Mouse (Mus musculus) neural tube, embryonic 13.5 days (tissue): ENCODE results near the gene Fam173a. TPM values are rescaled to one million over a fixed set of nuclear protein-coding genes. Genes with fewer than 3 reads are reported as not detected.
"Not testable (repeated sequence)": the region's sequence is repeated elsewhere in the genome, so short reads cannot be mapped to it uniquely, and the experiment has no call there.

Experiments used
- ATAC-seq: fragments of 200-750 bp; cut with Nextera tagmentation; 2 replicates; pipeline ENCODE4 v1.8.0; 2017; ENCODE audit warnings: low read depth, mild to moderate bottlenecking, moderate TSS enrichment, moderate library complexity
- H3K27ac ChIP-seq: fragments of 300-500 bp; sonication (generic); replicated peaks from 2 replicates; pipeline ENCODE4 v1.5.1; 2015; ENCODE audit warnings: moderate library complexity, mild to moderate bottlenecking, inconsistent platforms
- H3K27me3 ChIP-seq: fragments of 300-500 bp; sonication (generic); 2 replicates; pipeline ENCODE4 v1.6.1; 2015; ENCODE audit warnings: mild to moderate bottlenecking, inconsistent platforms
- H3K36me3 ChIP-seq: fragments of 300-500 bp; sonication (generic); 2 replicates; pipeline ENCODE4 v1.6.1; 2015; ENCODE audit warnings: mild to moderate bottlenecking, inconsistent platforms
- H3K4me1 ChIP-seq: fragments of 300-500 bp; sonication (generic); replicated peaks from 2 replicates; pipeline ENCODE4 v1.6.1; 2015; ENCODE audit warnings: inconsistent platforms
- H3K4me2 ChIP-seq: fragments of 300-500 bp; sonication (generic); 2 replicates; pipeline ENCODE4 v1.6.1; 2015; ENCODE audit warnings: inconsistent platforms, mild to moderate bottlenecking, moderate library complexity
- H3K4me3 ChIP-seq: fragments of 300-500 bp; sonication (generic); 2 replicates; pipeline ENCODE4 v1.5.1; 2015; ENCODE audit warnings: mild to moderate bottlenecking, inconsistent platforms
- H3K9ac ChIP-seq: fragments of 300-500 bp; sonication (generic); 2 replicates; pipeline ENCODE4 v1.6.1; 2015; ENCODE audit warnings: moderate library complexity, mild to moderate bottlenecking, inconsistent platforms
- H3K9me3 ChIP-seq: fragments of 300-500 bp; sonication (generic); 2 replicates; pipeline ENCODE4 v1.6.1; 2016; ENCODE audit warnings: inconsistent platforms
- WGBS: fragments of 180-500 bp; shearing (Covaris S2); methylation state at CpG from one replicate; pipeline ENCODE4 v1.1.7; 2015; 5-methylcytosine and 5-hydroxymethylcytosine counted together
- polyA plus RNA-seq: library from polyadenylated mRNA; unstranded; fragments of >200 nt; fragmentation: Nextera tagmentation; extraction: Ambion mirVana; gene quantifications from 2 replicates; pipeline ENCODE4 v1.2.1, GENCODE M21; 2015

Gene Fam173a
- polyA plus RNA-seq, 1 experiment from 2014 or later = 73.6 TPM

DNA sequence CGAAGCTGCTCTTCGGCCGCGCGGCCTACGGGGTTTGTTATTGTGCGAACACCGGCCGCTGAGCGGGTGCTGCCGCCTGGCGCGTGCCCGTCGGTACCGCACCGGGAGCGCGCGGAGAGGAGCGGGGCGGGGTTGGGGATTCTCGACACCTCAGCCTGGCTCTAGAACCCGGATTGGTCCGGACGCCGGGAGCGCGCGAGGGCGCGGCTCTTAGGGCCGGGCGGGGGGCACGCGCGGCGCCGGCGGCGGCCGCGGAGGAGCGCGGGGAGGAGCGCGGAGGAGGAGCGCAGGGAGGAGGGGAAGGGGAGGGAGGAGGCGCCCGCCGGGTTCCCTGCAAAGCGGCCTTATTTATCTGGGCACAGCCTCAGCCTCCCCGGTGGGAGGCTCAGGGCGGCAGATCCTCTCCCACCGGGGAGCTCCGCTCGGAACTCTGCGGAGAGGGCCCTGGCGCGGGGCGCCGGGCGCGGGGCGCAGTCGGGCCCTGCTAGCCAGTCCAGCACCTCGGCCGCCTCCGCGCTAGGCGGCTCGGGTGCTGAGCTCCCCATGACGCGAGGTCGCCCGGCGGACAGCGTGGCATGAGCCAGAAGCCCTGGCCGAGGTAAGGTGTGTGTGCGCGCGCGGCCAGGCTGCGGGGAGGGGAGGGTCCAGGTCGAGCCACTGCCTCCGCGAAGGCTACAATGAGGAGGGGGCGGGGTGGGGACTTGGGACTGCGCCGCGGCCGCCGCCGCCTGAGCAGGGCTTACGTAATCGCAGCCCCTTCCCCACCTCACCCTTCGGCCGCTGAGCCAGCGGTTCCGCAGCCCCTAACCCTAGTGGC lies 16.3 kb upstream of the Fam173a start, which contains the start of gene Fbxl16:
Gene Fbxl16, plus strand, starts transcription at position 297 of the 817 bp plus-strand sequence.
- peak; percentile 90 for ATAC-seq
- peak within 1 kb of the TSS; percentile 97 for H3K4me2 ChIP-seq
- 1% methylated on average over 66 of the region's 100 CpGs for WGBS
- H3K4me1 ChIP-seq = peaks cover 55% of the 10 kb centered on the region
- H3K27ac ChIP-seq = peak within 1 kb of the TSS; percentile 98
- 0 out of 2 replicates have a peak, but pooled peaks cover 3% of the 10 kb centered on the region for H3K36me3 ChIP-seq
- no peaks in the 10 kb centered on the region for H3K9me3 ChIP-seq
- H3K9ac ChIP-seq = peak within 1 kb of the TSS; percentile 99
- peak within 1 kb of the TSS; percentile 91 for H3K4me3 ChIP-seq
- H3K27me3 ChIP-seq = peaks cover 5% of the 10 kb centered on the region; the same call in 1 of the 2 replicates

DNA sequence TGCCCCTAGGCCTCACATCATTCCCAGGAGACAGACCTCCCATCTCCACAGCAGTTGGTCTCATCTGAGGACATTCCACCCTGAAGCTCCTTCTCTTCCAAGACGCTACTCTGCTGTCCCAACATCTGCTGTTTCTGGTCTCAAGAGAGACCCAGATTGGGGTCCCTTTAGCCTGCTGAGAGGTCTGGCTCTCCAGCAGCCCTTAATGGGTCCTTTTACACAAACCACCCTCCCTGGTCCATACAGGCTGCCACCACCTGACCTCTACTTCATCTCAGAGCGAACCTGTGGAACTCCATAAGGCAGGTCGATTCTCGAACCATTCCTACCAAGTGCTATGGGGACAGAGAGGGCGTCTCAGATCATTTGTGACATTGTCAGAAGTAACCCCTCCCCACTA lies 15.3 kb upstream of the Fam173a start:
- Histone ChIP-seq H3K9ac (peak overlapping the region; percentile 99), H3K36me3 (0 out of 2 replicates have a peak, but pooled peaks cover 3% of the 10 kb centered on the region), H3K27me3 (peaks cover 5% of the 10 kb centered on the region; the same call in 1 of the 2 replicates), H3K27ac (peak overlapping the region; percentile 98), H3K4me2 (peak overlapping the region; percentile 97), H3K4me3 (peak overlapping the region; percentile 91), H3K4me1 (peaks cover 56% of the 10 kb centered on the region), H3K9me3 (no peaks in the 10 kb centered on the region)
- 31% methylated on average over 5 of the region's 5 CpGs for WGBS
- no peak for ATAC-seq

DNA sequence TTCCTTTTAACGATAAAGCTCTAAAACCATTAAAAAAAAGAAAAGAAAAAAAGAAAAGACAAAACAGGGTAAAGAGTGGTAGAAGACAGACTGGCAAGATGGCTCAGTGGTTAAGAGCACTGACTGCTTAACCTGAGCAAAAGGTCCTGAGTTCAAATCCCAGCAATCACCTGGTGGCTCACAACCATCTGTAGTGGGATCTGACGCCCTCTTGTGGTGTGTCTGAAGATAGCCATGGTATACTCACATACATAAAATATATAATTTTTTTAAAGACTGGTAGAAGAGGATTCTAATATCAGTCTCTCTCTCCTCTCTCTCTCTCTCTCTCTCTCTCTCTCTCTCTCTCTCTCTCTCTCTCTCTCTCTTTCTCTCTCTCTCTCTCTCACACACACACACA lies 14.8 kb upstream of the Fam173a start:
- not testable (repeated sequence) for H3K9me3 ChIP-seq, H3K4me3 ChIP-seq, H3K27ac ChIP-seq, H3K27me3 ChIP-seq, H3K9ac ChIP-seq, H3K36me3 ChIP-seq, H3K4me2 ChIP-seq, ATAC-seq
- H3K4me1 ChIP-seq = peaks cover 56% of the 10 kb centered on the region
- WGBS = 61% methylated on average over 2 of the region's 2 CpGs

DNA sequence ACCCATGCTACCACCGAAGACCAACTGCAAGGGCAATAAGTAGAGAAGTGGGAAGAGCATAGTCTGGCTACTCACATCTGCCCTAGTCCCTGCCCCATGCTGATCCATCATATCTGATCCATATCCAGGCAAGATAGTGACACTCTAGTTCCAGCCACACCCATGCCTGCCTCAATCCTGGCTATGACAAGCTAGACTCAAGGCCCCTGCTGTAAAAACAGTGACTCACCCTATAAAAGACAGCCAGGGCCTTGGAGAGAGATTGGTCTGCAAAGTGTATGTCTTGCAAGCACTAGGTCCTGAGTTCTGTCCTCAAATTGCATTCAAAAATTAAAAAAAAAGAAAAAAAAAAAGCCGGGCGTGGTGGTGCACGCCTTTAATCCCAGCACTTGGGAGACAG lies 13.8 kb upstream of the Fam173a start:
- H3K36me3 ChIP-seq = no peaks in the 10 kb centered on the region
- H3K27ac ChIP-seq = no peak overlapping the region
- H3K4me1 ChIP-seq = peaks cover 52% of the 10 kb centered on the region
- H3K4me2 ChIP-seq = no peak overlapping the region
- no peak for ATAC-seq
- WGBS = 69% methylated on average over 4 of the region's 4 CpGs
- no peak overlapping the region for H3K9ac ChIP-seq
- no peaks in the 10 kb centered on the region for H3K9me3 ChIP-seq
- no peak overlapping the region for H3K4me3 ChIP-seq
- 0 out of 2 replicates have a peak, but pooled peaks cover 5% of the 10 kb centered on the region for H3K27me3 ChIP-seq

DNA sequence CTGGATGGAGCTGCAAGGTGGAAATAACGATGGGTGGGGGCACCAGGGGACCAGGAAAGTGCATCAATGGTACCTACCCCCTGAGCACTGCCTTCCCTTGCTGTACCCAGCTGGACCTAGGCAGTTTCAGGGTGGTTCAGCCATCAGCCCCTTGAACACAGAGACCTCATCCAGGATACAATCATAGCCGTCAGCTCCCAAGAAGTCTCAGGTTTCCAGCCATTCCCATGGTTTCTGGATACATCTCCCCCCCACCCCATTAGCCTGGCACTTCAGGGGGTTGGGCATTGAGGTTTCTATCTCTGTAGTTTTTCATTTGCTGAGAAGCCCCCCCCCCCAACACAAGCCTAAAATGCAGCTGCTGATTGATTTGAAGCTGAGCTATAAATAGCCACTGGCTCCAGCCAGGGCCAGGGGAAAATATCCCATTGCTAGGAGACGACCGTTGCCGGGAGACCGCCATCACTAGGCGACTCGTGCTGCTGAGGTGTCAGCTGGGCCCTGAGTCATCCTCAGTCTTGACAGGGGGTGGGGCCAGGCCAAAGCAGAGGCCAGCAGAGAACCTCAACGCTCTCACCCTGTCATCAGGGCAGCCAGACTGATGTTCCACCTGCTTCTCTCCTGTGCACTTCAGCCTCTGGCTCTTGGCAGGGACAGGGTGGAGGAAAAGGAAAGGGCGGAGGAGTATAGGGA lies 10.3 kb upstream of the Fam173a start:
- Histone ChIP-seq H3K4me2 (peak overlapping the region; percentile 38), H3K27ac (peak overlapping the region; percentile 88), H3K36me3 (no peaks in the 10 kb centered on the region), H3K4me1 (peaks cover 25% of the 10 kb centered on the region), H3K27me3 (no peaks in the 10 kb centered on the region), H3K9me3 (no peaks in the 10 kb centered on the region), H3K9ac (peak overlapping the region; percentile 58), H3K4me3 (peak overlapping the region; percentile 5; the same call in 1 of the 2 replicates)
- peak; percentile 90 for ATAC-seq
- WGBS = 7% methylated on average over 10 of the region's 10 CpGs

- no peak for ATAC-seq
- 8% methylated on average over 6 of the region's 6 CpGs for WGBS
- no peak overlapping the region for H3K4me2 ChIP-seq
- H3K9ac ChIP-seq = no peak overlapping the region
- H3K36me3 ChIP-seq = no peaks in the 10 kb centered on the region
- H3K27ac ChIP-seq = no peak overlapping the region
- H3K4me1 ChIP-seq = peaks cover 40% of the 10 kb centered on the region
- H3K4me3 ChIP-seq = no peak overlapping the region
- no peaks in the 10 kb centered on the region for H3K9me3 ChIP-seq
- no peaks in the 10 kb centered on the region for H3K27me3 ChIP-seq
These were observed 8.3 kb upstream of the Fam173a start for GRCm38 (mm10) chr17:25801029-25801428.

DNA sequence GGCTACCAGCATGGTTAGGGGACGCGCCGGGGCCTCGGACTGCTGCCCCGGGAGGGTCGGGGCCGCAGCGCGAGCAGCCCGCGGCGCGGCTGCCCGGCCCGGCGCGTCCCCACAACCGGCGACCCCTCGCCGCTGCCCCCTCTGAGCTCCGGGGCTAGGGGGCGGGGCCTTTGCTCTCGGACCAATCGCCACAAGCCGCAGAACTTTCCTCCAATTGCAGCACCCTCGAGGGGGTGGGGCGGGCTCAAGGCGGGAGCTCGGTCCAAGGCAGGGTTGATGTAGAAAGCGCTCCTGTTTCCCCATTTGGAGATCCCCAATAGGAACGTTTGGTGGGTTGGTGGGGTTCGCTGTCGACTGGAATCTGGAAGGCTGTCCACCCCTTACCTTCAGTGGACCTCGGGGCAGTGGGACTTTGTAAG lies 4.3 kb upstream of the Fam173a start, which contains the start of gene Metrn:
Gene Metrn, minus strand, starts transcription at position 186 of the 419 bp plus-strand sequence.
- Histone ChIP-seq H3K27ac (peak within 1 kb of the TSS; percentile 81), H3K9me3 (no peaks in the 10 kb centered on the region), H3K4me3 (peak within 1 kb of the TSS; percentile 65), H3K9ac (peak within 1 kb of the TSS; percentile 73), H3K4me2 (peak within 1 kb of the TSS; percentile 92), H3K27me3 (no peaks in the 10 kb centered on the region), H3K4me1 (peaks cover 53% of the 10 kb centered on the region), H3K36me3 (no peaks in the 10 kb centered on the region)
- WGBS = under 1% methylated on average over 35 of the region's 35 CpGs
- ATAC-seq = peak; percentile 71

- Histone ChIP-seq H3K4me3 (peak overlapping the region; percentile 65), H3K9me3 (no peaks in the 10 kb centered on the region), H3K27ac (peak overlapping the region; percentile 81), H3K4me1 (peaks cover 58% of the 10 kb centered on the region), H3K4me2 (peak overlapping the region; percentile 92), H3K36me3 (no peaks in the 10 kb centered on the region), H3K27me3 (no peaks in the 10 kb centered on the region), H3K9ac (peak overlapping the region; percentile 73)
- 1% methylated on average over 37 of the region's 37 CpGs for WGBS
- no peak for ATAC-seq
These were observed 3.6 kb upstream of the Fam173a start for GRCm38 (mm10) chr17:25796211-25796771.

GRCm38 (mm10) chr17:25795609-25796092 lies 3.0 kb upstream of the Fam173a start, which contains the start of gene AC134908.4:
Gene AC134908.4, minus strand, starts transcription at chr17:25795659.
- ATAC-seq = no peak
- Histone ChIP-seq H3K27ac (peak within 1 kb of the TSS; percentile 92), H3K27me3 (no peaks in the 10 kb centered on the region), H3K9ac (peak within 1 kb of the TSS; percentile 73), H3K36me3 (no peaks in the 10 kb centered on the region), H3K9me3 (no peaks in the 10 kb centered on the region), H3K4me1 (peaks cover 64% of the 10 kb centered on the region), H3K4me2 (peak within 1 kb of the TSS; percentile 92), H3K4me3 (peak within 1 kb of the TSS; percentile 65)
- WGBS = 2% methylated on average over 6 of the region's 6 CpGs

DNA sequence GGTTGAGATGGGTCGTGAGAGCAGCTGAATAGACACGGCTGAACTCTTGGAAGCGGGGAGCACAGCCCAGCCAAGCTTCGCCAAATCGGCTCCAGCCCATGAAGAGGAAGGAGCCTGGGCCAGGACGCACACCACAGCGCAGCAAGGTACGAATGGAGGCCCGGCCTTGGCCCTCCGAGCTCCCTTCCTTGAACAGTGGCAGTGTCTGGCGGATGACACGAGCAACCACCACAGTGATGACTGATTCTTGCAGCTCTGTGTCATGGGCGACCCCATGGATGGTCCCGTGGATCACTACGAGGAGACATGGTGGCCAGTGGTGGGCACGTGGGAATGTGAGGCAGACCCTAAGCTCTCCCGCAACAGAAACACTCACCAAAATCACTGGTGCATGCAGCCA lies 2.3 kb upstream of the Fam173a start:
- H3K9ac ChIP-seq = peak overlapping the region; percentile 73
- H3K27ac ChIP-seq = peak overlapping the region; percentile 92
- 51% methylated on average over 17 of the region's 17 CpGs for WGBS

DNA sequence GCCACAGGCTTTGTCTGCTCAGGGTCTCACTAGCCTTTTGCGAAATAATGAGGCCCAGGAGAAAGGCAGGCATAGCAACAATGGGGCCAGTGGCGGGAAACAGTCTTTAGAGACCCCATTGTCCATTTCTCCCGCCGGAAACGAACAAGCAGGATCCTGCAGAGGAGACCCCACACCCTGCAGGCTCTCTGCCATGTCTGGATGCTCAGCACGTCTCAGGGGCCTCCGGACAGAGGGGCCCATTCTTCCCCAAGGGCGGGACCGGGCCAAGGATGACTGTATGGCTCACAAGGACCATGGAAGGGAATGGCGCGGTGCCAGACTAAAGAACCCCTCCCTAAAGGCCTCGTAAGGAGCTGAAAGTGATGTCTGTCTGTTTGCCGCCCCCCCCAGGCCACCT lies 1.5 kb upstream of the Fam173a start:
- Histone ChIP-seq H3K4me2 (peak overlapping the region; percentile 92), H3K27ac (peak overlapping the region; percentile 92), H3K9me3 (no peaks in the 10 kb centered on the region), H3K27me3 (no peaks in the 10 kb centered on the region), H3K36me3 (peaks cover 8% of the 10 kb centered on the region), H3K4me1 (peaks cover 68% of the 10 kb centered on the region), H3K9ac (peak overlapping the region; percentile 73; the same call in 1 of the 2 replicates), H3K4me3 (peak overlapping the region; percentile 65; the same call in 1 of the 2 replicates)
- WGBS = 12% methylated on average over 13 of the region's 13 CpGs
- ATAC-seq = no peak

More for the DNA sequence above, 2.3 kb upstream of the Fam173a start:
- no peak for ATAC-seq
- Histone ChIP-seq H3K4me1 (peaks cover 68% of the 10 kb centered on the region), H3K36me3 (peaks cover under 1% of the 10 kb centered on the region; the same call in 1 of the 2 replicates), H3K27me3 (no peaks in the 10 kb centered on the region), H3K4me2 (peak overlapping the region; percentile 92), H3K9me3 (no peaks in the 10 kb centered on the region), H3K4me3 (peak overlapping the region; percentile 65)
